Mouse (Mus musculus) skeletal muscle tissue, postnatal 0 days (tissue): ENCODE data around the gene Ptger4. TPM values are rescaled to one million over a fixed set of nuclear protein-coding genes. Genes with fewer than 3 reads are reported as not detected.

Experiments used
- polyA plus RNA-seq: library from polyadenylated mRNA; unstranded; fragments of >200 nt; fragmentation: Nextera tagmentation; extraction: Ambion mirVana; gene quantifications from 2 replicates; pipeline ENCODE4 v1.2.1, GENCODE M21; 2015

The Ptger4 gene
- polyA plus RNA-seq: 2.1 and 2.4 TPM in 2 replicates

GRCm38 (mm10) chr15:5243959-5244905 is at the start of gene Ptger4:
Gene Ptger4, minus strand, starts transcription at chr15:5244187.

GRCm38 (mm10) chr15:5185366-5186292 is 58.4 kb downstream of the Ptger4 start, which contains the start of gene Ttc33:
Gene Ttc33, plus strand, starts transcription at chr15:5185525.

Other genes with a start within 250 kb of the Ptger4 start
- gene C7, start 180.4 kb downstream of the Ptger4 start, polyA plus RNA-seq: 0.05 TPM in 1 of 2 replicates, not detected in the other
- gene Card6, start 135.6 kb downstream of the Ptger4 start, polyA plus RNA-seq: 0.72 and 0.74 TPM in 2 replicates
- gene Rpl37, start 127.5 kb downstream of the Ptger4 start, polyA plus RNA-seq: 424 and 529 TPM in 2 replicates
- 9.3 and 11.1 TPM in 2 replicates for gene Prkaa1, start 100.3 kb downstream of the Ptger4 start, polyA plus RNA-seq
- gene Ttc33, start 58.7 kb downstream of the Ptger4 start, polyA plus RNA-seq: 40.1 and 43.4 TPM in 2 replicates